Mouse (Mus musculus) inflammation-experienced regulatory T-cells (primary cell): Measurements from ENCODE around the gene Plpp1. TPM values are rescaled to one million over a fixed set of nuclear protein-coding genes. Genes with fewer than 3 reads are reported as not detected.

Experiments used
- polyA plus RNA-seq, 2 experiments: library from polyadenylated mRNA; unstranded; fragments of 100-300 nt; shearing (Covaris generic); gene quantifications; one replicate each; pipeline ENCODE4 v1.2.1; 2017

The Plpp1 gene
- 1 to 10 TPM; 2.4 to 4.9 TPM for polyA plus RNA-seq

GRCm38 (mm10) chr13:112800597-112801380 is at the start of gene Plpp1:
TSS of gene Plpp1 (plus strand) at chr13:112800792.

Other genes starting within 250 kb of the Plpp1 start
- gene Il31ra, start 206.4 kb upstream of the Plpp1 start, polyA plus RNA-seq = under 1 TPM; 0.23 to 0.72 TPM
- not detected for gene Ddx4, start 148.3 kb upstream of the Plpp1 start, polyA plus RNA-seq
- 10 to 100 TPM; 36.0 to 40.7 TPM for gene Slc38a9, start 140.0 kb upstream of the Plpp1 start, polyA plus RNA-seq
- gene Mtrex, start 126.6 kb downstream of the Plpp1 start, polyA plus RNA-seq = 10 to 100 TPM; 74.0 to 78.6 TPM
- 10 to 100 TPM; 32.2 to 34.8 TPM for gene Dhx29, start 126.7 kb downstream of the Plpp1 start, polyA plus RNA-seq
- under 1 TPM; 0.11 to 0.44 TPM for gene Ccno, start 187.0 kb downstream of the Plpp1 start, polyA plus RNA-seq
- 1 to 10 TPM in 1 of 2 experiments, not detected in 1; 1.3 TPM for gene Mcidas, start 193.1 kb downstream of the Plpp1 start, polyA plus RNA-seq
- not detected for gene Cdc20b, start 234.3 kb downstream of the Plpp1 start, polyA plus RNA-seq
- under 1 TPM in 1 of 2 experiments, not detected in 1; 0.27 TPM for gene Gpx8, start 245.6 kb downstream of the Plpp1 start, polyA plus RNA-seq